Mouse (Mus musculus): ENCODE data around the gene Akap1.
"Not testable (repeated sequence)": the region's sequence is repeated elsewhere in the genome, so short reads cannot be mapped to it uniquely, and the experiment has no call there.

The Akap1 gene

DNA sequence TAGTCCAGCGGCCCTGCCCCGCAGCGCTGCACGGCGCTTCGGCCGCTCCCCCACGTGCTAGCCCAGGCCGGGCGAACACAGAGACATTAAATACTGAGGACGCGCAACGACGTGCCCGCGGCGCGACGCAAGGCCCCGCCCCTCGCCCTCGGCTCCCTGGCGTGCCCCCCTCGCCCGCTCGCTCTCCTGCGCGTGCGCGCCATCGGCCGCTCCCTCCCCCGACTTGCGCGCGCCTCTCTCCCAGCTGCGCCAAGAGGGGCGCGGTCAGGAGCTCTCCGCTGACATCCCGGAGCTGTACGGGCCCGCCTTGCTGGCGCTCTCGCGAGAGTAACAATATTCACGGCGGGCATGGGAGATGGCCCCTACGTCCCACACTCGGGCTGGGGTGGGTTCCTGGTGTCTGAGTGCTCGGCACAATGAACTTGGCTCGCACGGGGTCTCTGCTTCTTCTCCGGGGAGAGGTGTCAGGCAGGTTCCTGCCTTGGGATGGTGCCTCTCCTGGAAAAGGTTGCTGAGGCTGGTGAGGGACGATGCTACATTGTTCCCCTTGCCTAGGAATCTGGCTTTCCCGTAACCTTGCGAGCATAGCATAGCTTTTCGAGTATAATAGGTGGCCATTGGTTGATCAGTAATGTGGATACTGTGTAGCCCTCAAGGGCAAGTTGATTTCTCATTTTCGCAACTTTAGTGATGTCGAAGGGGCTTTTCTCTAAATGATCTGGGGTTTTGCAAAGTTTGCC, at the start of gene Akap1:
Gene Akap1, minus strand, starts transcription at position 129 of the 740 bp plus-strand sequence.
- DNase-seq = peak; percentile 98

DNA sequence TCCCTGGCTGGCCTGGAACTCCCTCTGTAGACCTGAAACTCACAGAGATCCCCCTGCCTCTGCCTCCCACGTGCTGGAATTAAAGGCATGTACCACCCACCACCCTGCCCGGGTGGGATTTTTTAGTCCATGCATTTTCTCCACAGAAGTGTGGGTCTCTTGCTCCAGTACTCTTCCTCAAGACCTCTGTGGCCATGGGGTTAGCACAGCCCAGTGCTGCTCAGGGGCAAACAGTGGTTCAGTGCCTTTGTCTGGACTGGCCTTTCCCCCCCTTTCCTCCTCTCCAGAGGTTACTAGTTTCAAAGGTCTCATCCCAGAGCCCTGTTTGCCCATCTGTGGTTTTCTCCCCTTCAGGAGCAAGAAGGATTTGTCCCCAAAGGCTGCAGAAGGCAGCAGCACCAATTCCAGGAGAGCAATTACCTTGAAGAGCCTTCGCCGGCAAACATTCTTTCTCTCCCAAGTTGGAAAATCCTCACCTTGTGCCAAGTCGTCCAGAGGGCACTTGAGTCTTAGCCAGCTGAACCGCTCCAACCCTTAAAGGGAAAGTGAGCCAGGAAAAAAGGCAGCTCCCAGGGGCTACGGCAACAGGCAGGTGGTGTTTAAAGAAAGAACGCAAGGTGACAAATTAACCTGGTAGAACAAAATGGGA, 45.1 kb upstream of the Akap1 start:
- no peak for DNase-seq

DNA sequence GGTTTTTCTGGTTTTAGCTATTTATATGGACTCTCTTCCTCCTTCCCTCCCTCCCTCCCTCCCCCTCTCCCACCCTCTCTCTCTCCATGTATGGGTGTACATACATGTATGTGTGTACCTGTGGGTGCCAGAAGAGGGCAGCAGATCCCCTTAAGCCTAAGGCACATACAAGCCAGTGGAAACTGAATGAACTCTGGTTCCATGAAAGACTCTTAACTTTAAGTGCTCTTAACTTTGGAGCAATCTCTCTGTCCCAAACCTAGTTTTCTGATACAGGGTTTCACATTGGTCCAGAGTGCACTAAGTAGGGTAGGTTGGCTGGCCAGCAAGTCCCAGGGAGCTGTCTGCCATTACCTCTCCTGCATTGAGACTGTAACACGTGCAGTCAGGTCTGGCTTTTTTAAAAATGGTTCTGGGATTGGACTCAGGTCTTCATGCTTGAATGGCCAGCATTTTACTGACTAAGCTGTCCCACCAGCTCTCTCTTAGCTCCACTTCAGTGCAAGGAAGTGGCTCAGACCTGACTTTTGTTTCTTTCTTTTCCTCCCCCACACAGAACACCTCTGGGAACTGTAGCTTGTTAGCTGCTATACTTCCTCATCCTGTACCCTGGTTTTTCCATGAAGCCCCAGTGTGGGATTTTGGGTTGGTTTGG, 44.3 kb upstream of the Akap1 start:
- DNase-seq = peak; percentile 38

DNA sequence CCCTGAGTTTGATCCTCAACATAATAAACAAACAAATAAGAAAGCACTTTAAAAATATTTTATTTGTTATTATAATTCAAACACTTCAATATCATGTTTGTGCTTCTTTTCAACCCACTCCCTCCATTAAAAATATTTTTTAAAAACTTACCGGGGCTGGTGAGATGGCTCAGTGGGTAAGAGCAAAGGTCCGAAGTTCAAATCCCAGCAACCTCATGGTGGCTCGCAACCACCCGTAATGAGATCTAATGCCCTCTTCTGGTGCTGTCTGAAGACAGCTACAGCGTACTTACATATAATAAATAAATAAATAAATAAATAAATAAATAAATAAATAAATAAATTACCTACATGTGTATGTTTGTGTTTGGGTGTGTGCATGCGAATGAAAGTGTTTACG, 43.5 kb upstream of the Akap1 start:
- DNase-seq = no peak

DNA sequence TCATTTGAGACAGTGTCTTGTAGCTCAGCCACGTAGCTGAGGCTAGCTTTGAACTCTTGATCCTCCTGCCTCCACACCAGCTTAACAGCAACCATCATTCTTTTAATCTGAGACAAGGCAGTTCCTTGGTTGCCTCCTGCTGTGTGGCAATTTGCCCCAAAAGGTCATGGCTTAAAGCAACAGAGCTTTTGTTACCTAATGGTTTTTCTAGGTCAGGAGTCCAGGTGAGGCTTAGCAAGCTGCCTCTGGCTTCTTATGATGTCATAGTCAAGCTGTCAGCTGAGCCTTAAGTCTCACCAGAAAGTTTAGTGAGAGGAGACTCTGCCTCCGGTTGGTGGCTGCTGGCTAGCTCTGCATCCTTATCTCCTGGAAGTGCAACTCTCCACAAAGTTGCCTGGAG, 41.2 kb upstream of the Akap1 start:
- no peak for DNase-seq

DNA sequence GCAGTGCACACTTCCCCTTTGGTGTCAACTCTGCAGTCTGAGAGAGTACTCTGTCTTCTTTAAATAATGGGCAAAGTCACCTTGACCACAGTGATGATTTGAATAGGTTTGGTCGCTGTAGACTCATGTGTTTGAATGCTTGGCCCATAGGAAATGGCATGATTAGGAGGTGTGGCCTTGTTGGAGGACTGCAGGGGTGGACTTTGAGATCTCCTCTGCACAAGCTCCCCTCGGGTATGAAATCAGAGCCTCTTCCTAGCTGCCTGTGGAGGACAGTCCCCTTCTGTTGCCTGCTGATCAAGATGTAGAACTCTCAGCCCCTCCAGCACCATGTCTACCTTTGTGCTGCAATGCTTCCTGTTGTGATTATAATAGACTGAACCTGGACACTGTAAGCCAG, 39.7 kb upstream of the Akap1 start:
- no peak for DNase-seq

DNA sequence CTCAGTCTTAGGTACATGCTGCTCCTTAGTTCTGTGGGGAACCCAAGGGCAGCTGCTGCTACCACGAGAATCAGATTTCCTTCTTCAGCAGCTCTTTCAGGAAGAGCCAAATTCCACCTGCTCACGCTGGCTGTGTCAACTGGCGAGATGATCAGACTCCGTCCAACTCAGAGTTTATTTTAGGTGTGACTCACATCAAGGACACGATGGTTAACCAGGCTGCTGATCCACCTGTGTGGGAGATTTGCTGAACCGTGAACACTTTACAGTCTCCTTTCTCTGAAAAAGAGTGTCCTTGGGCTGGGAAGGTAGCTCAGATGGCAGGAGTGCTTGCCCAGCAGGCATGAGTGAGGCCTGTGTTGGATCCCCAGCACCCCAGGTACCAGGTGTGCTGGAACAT, 38.4 kb upstream of the Akap1 start:
- no peak for DNase-seq

DNA sequence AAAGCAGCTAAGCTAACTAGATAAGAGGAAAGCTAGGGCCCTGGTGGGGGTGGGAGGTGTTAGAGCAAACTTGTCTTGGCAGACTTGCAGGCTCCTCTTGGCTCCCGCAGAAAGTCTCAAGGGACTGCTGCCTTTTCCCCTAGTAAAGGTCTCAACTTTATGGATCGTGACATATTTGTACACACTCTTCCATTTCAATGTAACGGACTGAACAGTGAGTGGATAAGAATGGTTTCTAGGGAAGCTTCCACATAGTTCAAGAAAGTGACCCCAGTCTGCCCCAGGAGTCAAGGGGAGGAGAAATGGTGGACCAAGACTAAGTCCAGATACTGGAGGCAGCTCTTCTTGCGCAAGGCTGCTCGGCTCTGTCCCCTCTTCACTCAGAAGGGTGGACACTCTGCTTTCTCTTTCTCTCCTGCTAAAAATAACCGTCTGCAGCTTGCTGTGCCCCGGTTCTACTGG, 37.0 kb upstream of the Akap1 start:
- no peak for DNase-seq

DNA sequence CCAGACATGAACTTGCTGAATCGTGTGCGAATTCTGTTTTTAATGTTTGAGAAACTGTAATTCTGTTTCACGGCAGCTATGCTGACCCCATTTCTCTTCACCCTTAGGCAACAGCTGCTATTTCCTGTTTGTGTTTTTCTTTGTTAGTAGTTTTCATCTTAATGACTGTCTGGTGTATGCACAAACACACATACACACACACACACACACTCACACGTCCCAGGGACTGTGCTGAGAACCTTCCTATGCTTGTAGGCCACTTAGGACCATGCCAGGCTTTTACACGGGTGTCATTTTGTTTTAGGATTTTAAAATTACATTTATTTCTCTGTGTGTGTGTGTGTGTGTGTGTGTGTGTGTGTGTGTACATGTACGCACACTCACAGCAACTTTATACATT, 35.2 kb upstream of the Akap1 start:
- no peak for DNase-seq

DNA sequence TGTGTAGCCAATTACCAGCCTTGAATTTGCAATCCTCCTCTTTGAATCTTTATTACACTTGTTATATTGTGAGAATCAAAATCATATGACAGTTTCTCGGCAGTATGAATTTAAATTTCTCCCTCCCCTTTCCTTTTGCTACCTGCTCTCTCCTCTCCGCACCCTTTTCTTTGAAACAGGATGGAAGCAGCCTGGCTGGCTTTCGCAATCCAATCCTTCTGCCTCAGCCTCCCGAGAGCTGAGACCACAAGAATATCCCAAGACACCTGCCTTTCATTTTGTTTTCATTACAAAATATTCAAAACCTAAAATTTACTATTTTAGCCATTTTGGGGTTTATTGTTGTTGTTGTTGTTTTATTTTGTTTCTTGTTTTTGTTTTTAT, 34.0 kb upstream of the Akap1 start:
- DNase-seq = no peak

DNA sequence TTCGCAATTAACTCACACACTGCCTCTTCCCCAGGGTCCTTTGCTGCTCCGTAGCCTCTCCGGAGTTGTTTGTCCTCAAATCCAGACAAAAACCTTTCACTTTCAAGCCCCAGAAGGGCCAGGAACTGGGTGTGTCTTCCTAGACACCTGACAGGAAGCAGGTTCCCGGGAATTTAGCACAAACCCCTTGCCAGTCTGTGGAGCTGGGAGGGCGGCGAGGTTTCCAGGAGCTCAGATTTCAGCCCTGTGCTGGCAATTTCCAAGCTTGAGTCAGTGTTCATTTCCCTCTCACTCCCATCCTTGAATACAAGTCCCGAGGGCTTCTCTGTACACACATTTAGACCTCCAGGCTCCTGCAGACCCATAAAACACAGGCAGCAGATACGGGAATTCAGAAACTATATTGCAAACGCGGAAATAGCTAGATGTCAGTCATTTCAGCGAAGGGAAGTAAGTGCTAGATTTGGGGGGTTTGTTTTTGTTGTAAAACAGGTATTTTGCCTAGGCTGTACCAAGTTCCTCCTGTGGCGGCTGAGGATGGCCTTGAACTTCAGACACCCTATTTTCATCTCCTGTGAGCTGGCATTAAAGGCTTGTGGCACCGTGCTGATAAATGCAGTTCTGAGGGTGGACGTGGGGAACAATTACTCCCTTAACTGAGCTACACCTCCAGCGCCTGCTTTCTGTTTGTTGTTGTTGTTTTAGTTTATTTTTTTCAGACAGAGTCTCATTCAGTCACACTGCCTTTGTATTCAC, 33.4 kb upstream of the Akap1 start:
- no peak for DNase-seq

DNA sequence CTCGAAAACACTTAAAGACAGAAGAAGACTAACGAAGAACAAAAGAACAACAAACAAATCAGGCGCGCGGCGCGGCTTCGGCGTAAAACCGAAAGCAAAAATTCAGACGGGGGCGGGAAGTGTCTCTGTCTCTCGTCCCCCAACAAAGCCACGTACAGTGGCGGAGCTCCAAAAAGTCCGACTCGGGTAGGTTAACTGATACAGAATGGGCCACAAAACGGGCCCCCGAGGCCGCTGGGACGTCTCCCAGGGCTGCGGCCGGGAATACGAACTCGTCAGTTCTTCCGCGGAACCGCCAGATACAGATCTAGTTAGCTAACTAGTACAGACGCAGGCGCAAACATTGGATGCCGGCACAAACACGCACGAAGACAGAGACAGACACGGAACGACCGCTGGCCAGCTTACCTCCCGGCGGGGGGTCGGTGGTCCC, 31.4 kb upstream of the Akap1 start:
- peak; percentile 34 for DNase-seq

DNA sequence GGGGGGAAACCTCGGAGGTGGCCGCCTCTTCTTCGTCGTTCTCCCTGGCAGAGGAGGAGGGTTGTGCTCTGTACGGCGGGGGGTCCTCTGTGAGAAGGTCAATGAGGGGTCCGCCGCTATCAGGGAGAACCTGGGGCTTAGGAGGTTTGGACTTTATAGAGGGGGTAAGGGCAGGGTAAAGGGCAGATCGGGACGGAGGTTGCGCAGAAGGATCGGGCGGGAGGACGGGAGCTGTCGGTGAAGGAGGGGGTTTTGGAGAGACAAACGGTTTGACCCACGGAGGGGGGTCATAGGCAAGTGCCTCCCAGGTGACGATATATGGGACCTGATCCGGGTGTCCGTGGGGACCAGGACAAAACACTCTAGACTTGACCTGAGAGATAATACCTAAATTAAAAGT, 30.8 kb upstream of the Akap1 start:
- DNase-seq = not testable (repeated sequence)

DNA sequence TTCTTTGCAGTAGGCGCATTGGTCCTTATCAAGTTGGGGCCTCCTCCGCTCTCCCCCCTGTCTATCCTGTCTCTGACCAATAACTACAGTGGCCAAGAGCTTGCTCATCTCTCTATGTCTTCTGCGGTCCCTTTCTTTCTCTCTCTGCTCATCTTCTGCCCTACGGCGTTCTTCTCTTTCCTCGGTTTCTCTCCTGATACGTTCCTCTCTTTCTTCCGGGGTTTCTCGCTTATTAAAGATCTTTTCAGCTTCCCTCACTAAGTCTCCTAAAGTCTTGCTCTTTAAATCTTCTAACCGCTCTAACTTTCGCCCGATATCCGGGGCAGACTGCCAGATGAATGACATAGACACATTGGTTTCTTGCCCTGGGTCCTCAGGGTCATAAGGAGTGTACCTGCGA, 29.9 kb upstream of the Akap1 start:
- not testable (repeated sequence) for DNase-seq

DNA sequence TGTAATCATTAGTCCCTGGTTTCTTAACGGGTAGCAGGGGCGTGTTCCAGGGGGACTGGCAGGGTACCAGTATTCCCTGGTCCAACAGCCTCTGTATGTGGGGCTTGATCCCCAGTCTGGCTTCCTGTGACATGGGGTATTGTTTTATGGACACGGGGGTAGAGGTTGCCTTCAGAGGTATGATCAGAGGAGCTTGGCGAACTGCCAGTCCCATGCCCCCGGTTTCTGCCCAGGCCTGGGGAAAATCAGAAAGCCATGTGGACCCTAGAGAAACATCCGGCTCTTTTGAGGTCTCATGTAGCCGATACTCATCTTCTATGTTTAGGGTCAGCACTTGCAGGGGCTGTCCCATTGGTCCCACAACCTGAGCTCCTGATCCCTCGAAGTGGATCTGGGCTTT, 29.1 kb upstream of the Akap1 start:
- DNase-seq = not testable (repeated sequence)

DNA sequence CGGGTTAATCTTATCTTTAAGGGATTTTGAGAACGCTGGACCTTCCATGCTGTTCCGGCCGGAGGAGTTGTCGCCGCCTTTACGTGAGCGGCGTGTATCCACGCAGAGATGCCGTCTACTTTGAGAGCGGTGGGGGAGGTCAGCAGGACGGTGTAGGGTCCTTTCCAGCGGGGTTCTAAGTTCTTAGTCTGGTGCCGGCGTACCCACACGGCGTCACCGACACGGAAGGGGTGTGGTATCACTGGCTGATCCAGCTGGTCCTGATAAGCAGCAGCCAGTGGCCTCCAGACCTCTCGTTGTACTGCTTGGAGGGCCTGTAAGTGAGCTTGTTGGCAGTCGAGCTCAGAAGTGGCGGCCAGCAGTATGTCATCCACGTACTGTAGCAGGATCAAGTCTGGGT, 28.4 kb upstream of the Akap1 start:
- DNase-seq = not testable (repeated sequence)

DNA sequence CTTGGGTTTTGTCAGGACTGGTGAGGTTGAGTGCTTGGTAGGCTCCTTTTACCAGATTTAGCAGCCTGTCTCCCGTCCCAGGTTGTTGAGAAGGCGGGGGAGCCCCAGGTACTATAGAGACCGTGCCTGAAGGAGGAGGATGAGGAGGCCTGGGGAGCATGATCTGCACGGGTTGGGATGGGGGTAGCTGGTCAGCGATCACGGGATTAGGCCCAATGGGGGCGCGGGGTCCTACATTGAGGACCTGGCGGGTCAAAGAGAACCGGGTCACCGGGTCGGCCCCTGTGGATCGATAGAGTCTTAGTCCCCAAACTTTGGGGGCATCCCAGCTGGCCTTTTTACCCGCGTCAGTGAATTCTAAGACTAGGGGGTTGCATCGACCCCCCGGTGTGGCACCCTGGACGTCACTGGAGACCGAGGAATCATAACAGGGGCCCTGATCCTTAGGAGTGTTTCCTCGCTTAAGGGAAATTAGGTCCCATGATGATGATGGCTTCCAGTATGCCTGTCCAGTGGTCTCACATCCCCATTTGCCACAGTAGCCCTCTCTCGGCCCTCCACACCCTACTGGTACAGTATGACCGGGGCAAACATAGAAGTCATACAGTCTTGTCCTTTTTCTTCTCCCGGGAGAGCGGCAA, 27.7 kb upstream of the Akap1 start:
- DNase-seq = peak; percentile 67

DNA sequence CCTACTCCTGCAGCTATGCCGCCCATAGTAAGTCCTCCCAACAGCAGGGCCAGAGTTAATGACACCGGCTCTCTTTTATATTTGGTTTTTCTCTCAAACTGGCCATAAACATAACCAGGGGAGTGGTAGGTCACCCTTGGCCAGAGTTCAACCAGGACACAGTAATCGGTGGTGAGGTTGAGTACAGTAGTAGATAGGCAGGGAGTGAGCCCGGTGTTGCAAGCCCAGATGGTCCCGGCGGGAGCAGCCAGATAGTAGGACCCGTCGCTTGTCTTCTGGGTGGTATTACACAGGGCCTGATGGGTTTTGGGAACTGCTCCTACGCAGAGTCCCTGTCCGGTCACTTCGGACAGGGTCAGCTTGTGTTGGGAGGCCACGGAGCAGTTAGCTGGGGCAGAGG, 27.1 kb upstream of the Akap1 start:
- DNase-seq = peak; percentile 39

DNA sequence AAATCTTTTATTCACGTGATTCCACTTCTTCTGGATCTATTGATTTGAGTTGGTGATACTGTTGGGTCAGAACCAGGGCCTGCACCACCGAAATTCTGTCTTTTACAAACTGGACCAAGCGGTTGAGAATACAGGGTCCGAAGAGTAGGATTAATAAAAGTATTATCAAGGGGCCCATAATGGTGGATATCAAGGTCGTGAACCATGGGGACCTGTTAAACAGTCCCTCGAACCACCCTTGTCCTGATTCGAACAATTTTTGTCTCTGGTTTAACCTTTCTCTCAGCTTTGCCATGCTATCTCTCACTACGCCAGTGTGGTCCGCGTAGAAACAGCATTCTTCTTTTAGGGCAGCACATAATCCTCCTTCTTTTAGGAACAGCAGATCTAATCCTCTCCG, 26.5 kb upstream of the Akap1 start:
- not testable (repeated sequence) for DNase-seq

DNA sequence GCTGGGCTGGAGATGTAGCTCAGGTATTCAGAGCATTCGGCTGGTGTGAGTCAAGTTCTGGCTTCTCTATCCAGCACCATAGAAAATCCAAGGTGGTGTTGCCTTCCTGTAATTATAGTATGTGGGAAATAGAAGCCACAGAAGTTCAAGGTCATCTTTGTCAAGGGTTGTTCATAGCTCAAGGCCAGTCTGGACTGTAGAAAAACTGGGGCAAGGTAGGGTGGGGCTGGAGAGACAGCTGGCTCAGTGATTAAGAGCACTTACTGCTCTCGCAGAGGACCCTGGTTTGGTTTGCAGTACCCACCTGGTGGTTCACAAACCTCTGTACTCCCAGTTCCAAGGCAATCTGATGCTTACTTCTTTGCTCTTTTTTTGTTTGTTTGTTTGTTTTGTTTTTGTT, 24.6 kb upstream of the Akap1 start:
- no peak for DNase-seq

DNA sequence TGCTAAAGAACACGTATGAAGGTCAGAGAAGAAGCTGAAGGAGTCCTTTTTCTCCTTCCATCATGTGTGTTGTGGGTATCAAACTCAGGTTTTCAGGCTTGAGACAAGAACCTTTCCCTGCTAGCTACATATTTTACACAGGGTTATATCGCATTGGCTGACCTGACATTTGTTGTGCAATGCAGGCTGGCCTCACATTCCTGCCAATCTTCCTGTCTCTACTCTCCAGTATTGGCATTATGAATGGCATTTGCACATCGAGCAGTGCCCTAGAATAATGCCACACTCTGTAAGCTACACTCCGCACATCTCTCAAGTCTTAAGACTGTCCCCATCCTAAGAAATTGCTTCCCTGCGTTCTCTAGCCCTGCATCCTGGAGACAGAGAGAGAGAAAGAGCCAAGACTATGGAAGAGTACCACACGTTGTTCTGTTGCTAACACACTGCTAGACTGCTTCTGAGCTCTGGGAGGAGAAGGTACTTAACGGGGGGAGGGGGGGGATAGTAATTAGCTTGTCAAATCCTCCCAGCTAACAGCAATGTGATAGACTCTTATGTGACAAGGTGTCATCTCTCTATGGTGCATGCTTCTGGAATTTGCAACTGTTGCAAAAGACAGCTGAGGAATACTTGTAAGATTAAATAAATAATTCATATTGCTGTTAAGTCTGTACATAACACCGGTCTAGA, 20.1 kb upstream of the Akap1 start:
- no peak for DNase-seq

DNA sequence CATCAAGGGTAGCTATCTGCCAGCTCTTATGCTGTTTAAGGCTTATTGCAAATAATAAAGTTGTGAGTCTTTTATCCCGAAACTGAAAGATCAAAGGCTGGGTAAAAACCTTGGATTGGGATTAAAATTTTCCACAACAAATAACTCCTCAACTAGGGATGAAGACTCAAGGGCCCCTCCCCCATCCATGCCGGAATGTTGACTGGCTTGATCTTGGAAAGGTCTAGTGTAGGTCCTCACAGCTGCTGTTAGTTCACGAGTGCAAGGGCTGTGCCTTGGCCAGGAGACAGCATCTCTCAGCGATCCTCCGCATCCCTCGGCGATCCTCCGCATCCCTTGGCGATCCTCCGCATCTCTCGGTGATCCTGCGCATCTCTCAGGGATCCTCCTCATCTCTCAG, 13.6 kb upstream of the Akap1 start:
- no peak for DNase-seq
